Mouse (Mus musculus): Measurements from ENCODE around the gene Als2cr12.
"Not testable (repeated sequence)": the region's sequence is repeated elsewhere in the genome, so short reads cannot be mapped to it uniquely, and the experiment has no call there.

Als2cr12 gene

GRCm38 (mm10) chr1:58695810-58696209, at the start of gene Als2cr12:
Als2cr12 (minus strand) TSS chr1:58695989.
- DNase-seq (ENCODE audit: low spot score in 2 of 2): not testable (repeated sequence)

- DNase-seq (ENCODE audit: low spot score in 2 of 2): no peak
Observed at GRCm38 (mm10) chr1:58744645-58745044, 48.9 kb upstream of the Als2cr12 start.

GRCm38 (mm10) chr1:58743252-58743651, 47.5 kb upstream of the Als2cr12 start:
- DNase-seq (ENCODE audit: low spot score in 2 of 2): no peak

- DNase-seq (ENCODE audit: low spot score in 2 of 2): no peak
Observed at GRCm38 (mm10) chr1:58742571-58743021, 46.8 kb upstream of the Als2cr12 start.

GRCm38 (mm10) chr1:58739529-58739928, 43.7 kb upstream of the Als2cr12 start:
- peak; percentile 68 to 86 for DNase-seq (ENCODE audit: low spot score in 2 of 2)

GRCm38 (mm10) chr1:58736968-58737367, 41.2 kb upstream of the Als2cr12 start:
- peak; percentile 68 to 82 for DNase-seq (ENCODE audit: low spot score in 2 of 2)

GRCm38 (mm10) chr1:58735962-58736361, 40.2 kb upstream of the Als2cr12 start:
- no peak for DNase-seq (ENCODE audit: low spot score in 2 of 2)

GRCm38 (mm10) chr1:58734043-58734920, 38.5 kb upstream of the Als2cr12 start:
- DNase-seq (ENCODE audit: low spot score in 2 of 2): no peak

GRCm38 (mm10) chr1:58733636-58734035, 37.8 kb upstream of the Als2cr12 start:
- DNase-seq (ENCODE audit: low spot score in 2 of 2): no peak

GRCm38 (mm10) chr1:58728590-58728868, 32.7 kb upstream of the Als2cr12 start:
- DNase-seq (ENCODE audit: low spot score in 2 of 2): no peak

GRCm38 (mm10) chr1:58727747-58728589, 32.2 kb upstream of the Als2cr12 start:
- DNase-seq (ENCODE audit: low spot score in 2 of 2): no peak

- peak in 1 of 2 experiments; percentile 11 for DNase-seq (ENCODE audit: low spot score in 2 of 2)
Observed at GRCm38 (mm10) chr1:58727019-58727746, 31.4 kb upstream of the Als2cr12 start.

GRCm38 (mm10) chr1:58725767-58726166, 30.0 kb upstream of the Als2cr12 start:
- DNase-seq (ENCODE audit: low spot score in 2 of 2): peak in 1 of 2 experiments; percentile 18

GRCm38 (mm10) chr1:58725095-58725494, 29.3 kb upstream of the Als2cr12 start:
- peak in 1 of 2 experiments; percentile 3 for DNase-seq (ENCODE audit: low spot score in 2 of 2)

GRCm38 (mm10) chr1:58724533-58724932, 28.7 kb upstream of the Als2cr12 start:
- peak in 1 of 2 experiments; percentile 3 for DNase-seq (ENCODE audit: low spot score in 2 of 2)

GRCm38 (mm10) chr1:58723809-58724405, 28.1 kb upstream of the Als2cr12 start:
- DNase-seq (ENCODE audit: low spot score in 2 of 2): peak in 1 of 2 experiments; percentile 18

GRCm38 (mm10) chr1:58723062-58723808, 27.4 kb upstream of the Als2cr12 start:
- DNase-seq (ENCODE audit: low spot score in 2 of 2): peak in 1 of 2 experiments; percentile 11

- peak in 1 of 2 experiments; percentile 12 for DNase-seq (ENCODE audit: low spot score in 2 of 2)
Observed at GRCm38 (mm10) chr1:58722115-58722938, 26.5 kb upstream of the Als2cr12 start.

GRCm38 (mm10) chr1:58720988-58721387, 25.2 kb upstream of the Als2cr12 start:
- no peak for DNase-seq (ENCODE audit: low spot score in 2 of 2)

- peak in 1 of 2 experiments; percentile 14 for DNase-seq (ENCODE audit: low spot score in 2 of 2)
Observed at GRCm38 (mm10) chr1:58720090-58720489, 24.3 kb upstream of the Als2cr12 start.
